Mouse (Mus musculus) ES-E14 (cell line): ENCODE results near the gene Asic2.

Experiments
- CHD2 ChIP-seq: IDR thresholded peaks from 2 replicates; pipeline ENCODE4 v1.6.1; 2014; ENCODE audit warnings: mild to moderate bottlenecking, low read depth, low read length, inconsistent platforms
- HCFC1 ChIP-seq: IDR thresholded peaks from 2 replicates; pipeline ENCODE4 v1.6.1; 2012; ENCODE audit warnings: low read length, inconsistent platforms, borderline replicate concordance; ENCODE audit not compliant: insufficient read depth
- MAFK ChIP-seq: IDR thresholded peaks from 2 replicates; pipeline ENCODE4 v1.6.1; 2014; ENCODE audit warnings: mild to moderate bottlenecking, low read depth, low read length, inconsistent platforms; ENCODE audit not compliant: insufficient read depth
- ZC3H11A ChIP-seq: IDR thresholded peaks from 2 replicates; pipeline ENCODE4 v1.6.1; 2012; ENCODE audit warnings: low read depth, mild to moderate bottlenecking, inconsistent platforms, low read length, borderline replicate concordance
- ZNF384 ChIP-seq: IDR thresholded peaks from 2 replicates; pipeline ENCODE4 v1.6.1; 2012; ENCODE audit warnings: low read depth, low read length, inconsistent platforms

- no peak for TF ChIP-seq HCFC1
- no peak for TF ChIP-seq MAFK
- TF ChIP-seq ZC3H11A, result no peak
- TF ChIP-seq CHD2, result no peak
- TF ChIP-seq ZNF384, result no peak
Observed at GRCm38 (mm10) chr11:81670436-81670835, 297.8 kb downstream of the Asic2 start.
